Mouse (Mus musculus) G1E (cell line): Measurements from ENCODE around the gene Nod1.

Experiments
- CTCF ChIP-seq: IDR thresholded peaks from 2 replicates; pipeline ENCODE4 v1.5.1; 2012; ENCODE audit warnings: low read depth, low read length, inconsistent platforms, mixed read lengths
- GATA1 ChIP-seq: IDR thresholded peaks from 2 replicates; pipeline ENCODE4 v1.6.1; 2012; ENCODE audit warnings: borderline replicate concordance, low read length, inconsistent platforms, mixed read lengths
- GATA2 ChIP-seq: IDR thresholded peaks from 2 replicates; pipeline ENCODE4 v1.6.1; 2012; ENCODE audit warnings: low read depth, low read length, inconsistent platforms, borderline replicate concordance
- POLR2AphosphoS5 ChIP-seq: IDR thresholded peaks from 2 replicates; pipeline ENCODE4 v1.6.1; 2012; ENCODE audit warnings: low read depth, low read length, inconsistent platforms; ENCODE audit not compliant: insufficient replicate concordance
- TAL1 ChIP-seq: conservative IDR thresholded peaks from 2 replicates; pipeline ENCODE4 v1.6.1; 2012; ENCODE audit warnings: low read depth, low read length, inconsistent platforms, mixed read lengths

DNA sequence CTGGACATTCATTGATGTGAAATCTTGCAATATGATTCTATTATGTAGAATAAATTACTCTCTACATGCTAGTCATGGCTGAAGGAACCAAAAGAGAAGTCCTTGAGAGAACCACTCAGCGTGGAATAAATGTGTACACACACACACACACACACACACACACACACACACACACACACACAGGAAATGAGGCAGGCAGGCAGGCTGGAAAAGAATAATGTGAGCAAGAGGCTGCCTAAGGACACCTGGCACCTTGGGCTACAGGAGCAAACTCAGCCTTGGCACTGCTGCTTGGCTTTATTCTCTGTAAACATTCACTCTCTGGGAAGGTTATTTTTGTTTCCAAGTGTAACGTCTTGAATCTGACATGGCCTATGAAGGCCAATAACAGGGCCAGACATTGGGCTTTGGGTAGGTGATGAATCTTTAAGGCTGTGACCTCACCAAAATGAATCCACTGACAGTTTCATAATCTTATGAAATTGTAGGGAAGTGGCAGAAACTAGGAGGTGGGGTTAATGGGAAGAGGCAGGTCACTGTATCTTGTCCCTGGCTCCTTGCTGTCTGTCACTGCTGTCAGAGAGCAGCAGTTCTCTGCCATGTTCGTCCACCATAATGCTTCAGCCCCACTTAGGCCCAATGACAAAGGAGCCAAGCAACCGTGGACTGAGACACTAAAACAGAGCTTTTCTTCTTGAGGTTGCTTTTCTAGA is 26.0 kb downstream of the Nod1 start:
- TF ChIP-seq GATA1 (no peak), CTCF (no peak), TAL1 (no peak), GATA2 (no peak), POLR2AphosphoS5 (no peak)
